Mouse (Mus musculus) myocyte (in vitro differentiated cells): Measurements from ENCODE around the gene Gm37240.

Experiments used
- CEBPB ChIP-seq: IDR thresholded peaks from 2 replicates; pipeline ENCODE4 v1.6.1; 2011; ENCODE audit warnings: mild to moderate bottlenecking, moderate library complexity; ENCODE audit not compliant: poor library complexity, insufficient read depth, severe bottlenecking
- E2F4 ChIP-seq: IDR thresholded peaks from one replicate; pipeline ENCODE4 v1.6.1; 2011; ENCODE audit warnings: mild to moderate bottlenecking, control low read depth, moderate library complexity; ENCODE audit not compliant: insufficient read depth
- MAX ChIP-seq: IDR thresholded peaks from one replicate; pipeline ENCODE4 v1.6.1; 2011; ENCODE audit warnings: low read depth, mild to moderate bottlenecking, control low read depth
- MYOG ChIP-seq, 3 experiments: IDR thresholded peaks; one replicate each; pipeline ENCODE4 v1.6.1; 2011; ENCODE audit warnings: control low read depth in 2 of 3, low read depth in 2 of 3, mild to moderate bottlenecking in 2 of 3; ENCODE audit not compliant: insufficient read length in 2 of 3, control insufficient read depth in 1 of 3, insufficient read depth in 1 of 3
- POLR2A ChIP-seq: IDR thresholded peaks from one replicate; pipeline ENCODE4 v1.6.1; 2011; ENCODE audit warnings: low read depth, mild to moderate bottlenecking, control low read depth, moderate library complexity; ENCODE audit not compliant: insufficient read length
- POLR2AphosphoS2 ChIP-seq: IDR thresholded peaks from one replicate; pipeline ENCODE4 v1.6.1; 2011; ENCODE audit warnings: low read depth, control low read depth; ENCODE audit not compliant: insufficient read length
- TCF12 ChIP-seq: IDR thresholded peaks from one replicate; pipeline ENCODE4 v1.6.1; 2011; ENCODE audit warnings: mild to moderate bottlenecking, control low read depth; ENCODE audit not compliant: poor library complexity, insufficient read depth, severe bottlenecking

DNA sequence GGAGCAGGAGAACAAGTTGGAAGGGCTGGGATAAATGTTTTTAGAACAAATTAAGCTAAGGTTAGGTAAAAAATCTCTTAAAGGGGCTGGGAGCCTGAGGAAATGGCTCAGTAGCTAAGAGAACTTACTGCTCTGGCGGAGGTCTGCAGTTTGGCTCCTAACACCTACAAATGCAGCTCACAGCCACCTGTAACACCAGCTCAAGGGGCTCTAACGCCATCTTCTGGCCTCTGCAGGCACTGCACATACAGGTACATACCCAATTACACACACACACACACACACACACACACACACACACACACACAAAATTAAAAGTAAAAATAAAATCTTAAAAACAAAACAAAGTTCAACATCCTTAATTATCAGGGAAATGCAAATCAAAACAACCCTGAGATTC lies 1174.4 kb downstream of the Gm37240 start:
- no peak for TF ChIP-seq POLR2A
- no peak for TF ChIP-seq POLR2AphosphoS2
- TF ChIP-seq TCF12, result no peak
- TF ChIP-seq MYOG (IDR thresholded peaks at IDR 0.05; ENCODE audit: control insufficient read depth in 1 of 3, insufficient read depth in 1 of 3, insufficient read length in 2 of 3, low read depth in 2 of 3), result no peak
- TF ChIP-seq E2F4, result no peak
- no peak for TF ChIP-seq CEBPB
- no peak for TF ChIP-seq MAX
